Mouse (Mus musculus) heart, adult 11 months (tissue): ENCODE data around the gene Lfng.

ENCODE experiments used
- DNase-seq: peaks from one replicate; pipeline ENCODE4 v3.0.0; 2022

Gene Lfng

GRCm38 (mm10) chr5:140596426-140596825 lies 10.7 kb upstream of the Lfng start:
- no peak for DNase-seq

GRCm38 (mm10) chr5:140596927-140597588 lies 10.1 kb upstream of the Lfng start:
- peak; percentile 98 for DNase-seq

- peak; percentile 83 for DNase-seq
Measured at GRCm38 (mm10) chr5:140597787-140598186, 9.3 kb upstream of the Lfng start.

- peak; percentile 89 for DNase-seq
Measured at GRCm38 (mm10) chr5:140599939-140600338, 7.2 kb upstream of the Lfng start.

GRCm38 (mm10) chr5:140601712-140602111 lies 5.4 kb upstream of the Lfng start:
- DNase-seq, result peak; percentile 82

- peak; percentile 78 for DNase-seq
Measured at GRCm38 (mm10) chr5:140602540-140602939, 4.6 kb upstream of the Lfng start.

- DNase-seq, result peak; percentile 87
Measured at GRCm38 (mm10) chr5:140604386-140604785, 2.7 kb upstream of the Lfng start.

GRCm38 (mm10) chr5:140605228-140605627 lies 1.9 kb upstream of the Lfng start:
- peak; percentile 91 for DNase-seq

- DNase-seq, result peak; percentile 95
Measured at GRCm38 (mm10) chr5:140606386-140606785, 734 bp upstream of the Lfng start.

GRCm38 (mm10) chr5:140607836-140608633 lies 915 bp downstream of the Lfng start:
- peak; percentile 95 for DNase-seq

GRCm38 (mm10) chr5:140608634-140609015 lies 1.5 kb downstream of the Lfng start:
- DNase-seq, result peak; percentile 93

GRCm38 (mm10) chr5:140609511-140610272 lies 2.6 kb downstream of the Lfng start:
- peak; percentile 97 for DNase-seq

GRCm38 (mm10) chr5:140610273-140611011 lies 3.3 kb downstream of the Lfng start:
- DNase-seq, result no peak

- DNase-seq, result peak; percentile 98
Measured at GRCm38 (mm10) chr5:140611021-140611583, 4.0 kb downstream of the Lfng start.

GRCm38 (mm10) chr5:140611611-140612185 lies 4.6 kb downstream of the Lfng start:
- peak; percentile 93 for DNase-seq

- peak; percentile 93 for DNase-seq
Measured at GRCm38 (mm10) chr5:140612191-140612590, 5.1 kb downstream of the Lfng start.

- peak; percentile 91 for DNase-seq
Measured at GRCm38 (mm10) chr5:140614141-140614540, 7.0 kb downstream of the Lfng start.

- no peak for DNase-seq
Measured at GRCm38 (mm10) chr5:140614837-140615236, 7.7 kb downstream of the Lfng start.

- DNase-seq, result no peak
Measured at GRCm38 (mm10) chr5:140615321-140616109, 8.4 kb downstream of the Lfng start.

GRCm38 (mm10) chr5:140616110-140616503 lies 9.0 kb downstream of the Lfng start:
- peak; percentile 89 for DNase-seq

GRCm38 (mm10) chr5:140616691-140617090 lies 9.6 kb downstream of the Lfng start:
- DNase-seq, result peak; percentile 97
